Mouse (Mus musculus): ENCODE results near the gene Fam207a.

Gene Fam207a

DNA sequence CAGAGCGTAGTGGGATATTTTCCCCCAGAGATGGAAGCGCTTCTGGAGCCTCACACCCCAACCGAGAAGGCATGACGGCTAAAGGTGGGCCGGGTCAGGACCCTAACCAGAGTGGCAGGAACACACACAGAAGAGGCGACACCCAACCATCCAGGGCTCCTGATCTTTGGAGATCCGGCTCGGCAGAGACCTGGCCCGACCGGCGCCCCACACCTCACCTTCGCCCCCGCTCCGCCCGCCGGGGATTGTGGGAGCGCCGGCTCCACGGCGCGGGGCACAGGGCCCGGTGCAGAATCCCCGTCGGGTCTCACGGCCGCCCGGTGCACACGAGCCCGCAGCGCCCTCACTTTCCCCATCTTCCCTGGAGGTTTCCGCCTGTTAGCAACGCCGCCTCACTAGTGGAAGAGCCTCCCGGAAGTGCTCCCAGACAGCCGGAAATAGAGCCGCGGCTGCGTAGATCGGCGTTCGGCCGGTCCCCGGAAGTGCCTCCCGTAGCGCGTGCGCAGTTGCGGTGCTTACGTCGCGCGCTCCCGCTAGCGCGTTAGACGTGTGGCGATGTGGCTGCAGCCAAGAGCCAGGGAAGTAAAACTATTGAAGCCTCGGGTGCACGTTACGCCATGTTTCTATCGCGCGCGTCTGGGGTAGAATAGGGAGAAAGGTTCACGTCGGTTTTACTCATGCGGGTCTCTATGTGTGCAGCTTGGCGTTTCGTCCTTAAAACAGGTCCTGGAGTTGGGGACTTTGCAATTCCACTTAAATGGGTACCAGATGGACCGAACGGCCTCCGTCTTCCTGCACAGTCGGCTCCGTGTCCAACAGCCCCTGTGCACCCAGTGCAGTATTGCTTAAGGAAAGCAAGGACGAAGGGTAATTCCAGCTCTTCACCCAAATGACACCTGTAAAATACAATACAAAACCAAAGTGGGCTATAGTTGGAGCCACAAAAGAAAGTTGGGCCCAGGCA is at the start of gene Fam207a:
Fam207a (minus strand) TSS at position 401 of the 964 bp plus-strand sequence.
- peak; percentile 87 to 93 for DNase-seq (ENCODE audit: low spot score in 2 of 2)

- DNase-seq (ENCODE audit: low spot score in 2 of 2), result no peak
These were observed 49.4 kb upstream of the Fam207a start for GRCm38 (mm10) chr10:77565005-77565404.

DNA sequence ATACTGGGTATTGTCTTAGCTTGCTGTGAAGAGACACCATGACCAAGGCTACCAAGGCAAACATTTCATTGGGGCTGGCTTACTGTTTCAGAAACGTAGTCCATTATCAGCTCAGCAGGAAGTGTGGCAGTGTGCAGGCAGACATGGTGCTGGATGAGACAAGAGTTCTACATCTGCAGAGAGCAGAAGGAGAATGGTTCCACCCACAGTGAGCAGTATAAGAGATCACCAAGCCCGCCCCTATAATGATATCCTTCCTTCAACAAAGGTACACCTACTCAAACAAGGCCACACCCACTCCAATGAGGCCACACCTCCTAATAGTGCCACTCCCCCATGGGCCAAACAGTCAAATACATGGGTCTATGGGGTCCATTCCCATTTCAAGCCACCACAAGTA is 45.9 kb upstream of the Fam207a start:
- DNase-seq (ENCODE audit: low spot score in 2 of 2), result no peak

DNA sequence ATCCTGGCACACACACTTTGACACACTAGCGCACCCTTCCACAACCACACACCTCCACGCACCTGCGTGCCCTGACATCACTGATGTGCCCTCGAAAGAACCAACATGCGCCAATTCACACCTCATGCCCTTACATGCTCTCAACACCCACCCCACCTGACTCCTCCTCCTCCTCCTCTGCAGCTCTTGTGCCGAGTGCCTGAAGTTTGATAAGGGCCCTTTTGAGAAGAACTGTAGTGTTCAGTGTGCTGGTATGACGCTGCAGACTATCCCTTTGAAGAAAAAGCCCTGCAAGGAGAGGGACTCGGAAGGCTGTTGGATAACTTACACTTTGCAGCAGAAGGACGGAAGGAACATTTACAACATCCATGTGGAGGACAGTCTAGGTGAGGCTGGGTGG is 45.2 kb upstream of the Fam207a start:
- DNase-seq (ENCODE audit: low spot score in 2 of 2), result no peak

- no peak for DNase-seq (ENCODE audit: low spot score in 2 of 2)
These were observed 44.5 kb upstream of the Fam207a start for GRCm38 (mm10) chr10:77560090-77560489.

- no peak for DNase-seq (ENCODE audit: low spot score in 2 of 2)
These were observed 42.1 kb upstream of the Fam207a start for GRCm38 (mm10) chr10:77557641-77558040.

- no peak for DNase-seq (ENCODE audit: low spot score in 2 of 2)
These were observed 41.0 kb upstream of the Fam207a start for GRCm38 (mm10) chr10:77556631-77557030.

DNA sequence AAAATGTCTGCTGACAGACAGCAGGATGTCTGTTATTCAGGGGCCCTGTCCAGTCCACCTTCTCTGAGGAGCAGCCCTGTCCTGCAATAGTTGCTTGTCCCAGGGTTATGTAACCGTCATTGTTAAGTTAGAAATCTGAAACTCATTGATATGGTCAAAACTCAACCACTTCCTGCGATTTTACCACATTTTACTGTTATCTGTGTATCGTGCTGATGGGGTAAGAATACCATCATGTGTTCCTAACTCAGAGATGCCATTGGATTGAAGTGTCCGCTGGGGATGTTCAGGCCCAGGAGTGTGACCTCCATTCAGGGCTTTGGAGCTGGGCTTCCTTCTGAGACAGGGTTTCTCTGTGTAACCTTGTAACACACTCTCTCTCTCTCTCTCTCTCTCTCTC is 39.3 kb upstream of the Fam207a start:
- no peak for DNase-seq (ENCODE audit: low spot score in 2 of 2)

DNA sequence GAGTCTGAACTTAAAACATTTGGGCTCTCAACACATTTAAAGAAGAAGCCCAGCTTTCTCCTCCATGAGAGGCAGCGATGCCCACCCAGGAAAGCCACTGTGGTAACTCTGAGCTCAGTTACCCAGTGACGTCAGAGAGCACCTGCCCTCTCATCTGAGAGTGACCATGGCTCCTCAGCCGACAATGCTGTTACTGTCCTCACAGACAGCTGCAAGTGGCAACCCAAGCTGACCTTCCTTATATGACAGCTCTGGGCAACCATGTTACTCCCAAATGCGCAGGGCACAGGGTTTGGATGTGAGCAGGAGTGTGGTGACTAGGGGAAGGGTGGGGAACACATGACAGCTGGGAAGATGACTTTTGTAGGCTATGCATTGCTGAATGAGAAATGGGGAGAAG is 37.7 kb upstream of the Fam207a start:
- no peak for DNase-seq (ENCODE audit: low spot score in 2 of 2)

DNA sequence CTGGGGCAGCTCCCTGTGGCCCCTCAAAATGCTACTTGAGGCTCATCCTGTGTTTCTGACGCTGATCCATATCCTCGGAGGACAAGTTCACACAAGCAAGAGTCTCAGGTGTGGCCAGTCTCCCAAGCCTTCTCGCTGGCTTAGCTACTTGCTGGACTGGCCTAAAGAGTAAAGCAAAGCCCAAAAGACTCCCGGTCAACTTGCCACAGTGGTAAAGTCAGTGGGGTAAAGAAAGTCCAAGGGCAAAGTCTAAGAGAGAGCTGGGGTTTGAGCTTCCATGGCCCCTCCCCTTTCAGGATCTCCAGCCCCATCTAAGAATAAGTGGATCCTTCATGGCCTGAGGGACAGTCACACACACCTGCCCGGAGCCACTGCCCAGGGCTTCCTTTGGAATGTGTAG is 36.6 kb upstream of the Fam207a start:
- DNase-seq (ENCODE audit: low spot score in 2 of 2), result no peak

- peak in 1 of 2 experiments; percentile 31 for DNase-seq (ENCODE audit: low spot score in 2 of 2)
These were observed 35.3 kb upstream of the Fam207a start for GRCm38 (mm10) chr10:77550874-77551273.

DNA sequence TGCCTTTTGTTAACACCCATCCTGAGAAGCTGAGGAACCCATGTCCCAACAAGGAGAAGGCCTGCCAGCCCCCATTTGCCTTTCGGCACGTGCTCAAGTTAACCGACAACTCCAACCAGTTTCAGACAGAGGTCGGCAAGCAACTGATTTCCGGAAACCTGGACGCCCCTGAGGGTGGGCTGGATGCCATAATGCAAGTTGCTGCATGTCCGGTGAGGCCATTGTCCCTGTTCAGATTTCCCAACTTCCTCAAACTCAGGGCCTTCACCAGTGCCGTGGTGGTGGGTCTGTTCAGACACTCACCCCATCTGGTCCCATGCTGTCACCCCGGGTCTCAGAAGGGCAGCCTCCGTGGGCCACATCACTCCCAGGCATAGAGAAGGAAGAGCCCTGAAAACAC is 33.0 kb upstream of the Fam207a start:
- no peak for DNase-seq (ENCODE audit: low spot score in 2 of 2)

- peak; percentile 28 to 84 for DNase-seq (ENCODE audit: low spot score in 2 of 2)
These were observed 29.3 kb upstream of the Fam207a start for GRCm38 (mm10) chr10:77544916-77545315.

- DNase-seq (ENCODE audit: low spot score in 2 of 2), result no peak
These were observed 27.6 kb upstream of the Fam207a start for GRCm38 (mm10) chr10:77543226-77543625.

- DNase-seq (ENCODE audit: low spot score in 2 of 2), result no peak
These were observed 26.5 kb upstream of the Fam207a start for GRCm38 (mm10) chr10:77541864-77542666.

DNA sequence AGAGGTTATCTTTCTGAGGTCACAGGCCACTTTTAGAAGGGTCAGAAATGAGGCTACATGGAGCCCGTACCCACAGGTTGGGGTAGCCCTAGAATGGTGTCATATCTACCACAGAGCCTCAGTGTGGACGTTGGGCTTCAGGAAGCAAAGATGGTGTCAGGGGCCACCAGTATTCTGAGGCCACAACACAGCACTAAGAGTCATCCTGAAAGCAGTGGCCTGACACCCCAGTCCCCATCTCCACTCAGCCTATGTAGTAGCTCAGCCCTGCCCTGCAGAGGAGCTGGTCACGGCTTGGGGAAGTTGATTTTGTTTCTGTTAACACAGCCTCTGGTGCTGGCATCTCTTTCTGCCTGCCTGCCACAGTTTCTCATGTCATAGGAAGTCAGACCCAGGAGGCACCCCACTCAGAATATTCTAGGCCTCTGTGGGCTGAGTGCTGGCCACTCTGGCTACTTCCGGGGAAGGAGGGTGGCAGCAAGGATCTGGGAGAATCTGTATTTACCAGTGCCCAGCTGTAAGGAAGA is 25.1 kb upstream of the Fam207a start:
- DNase-seq (ENCODE audit: low spot score in 2 of 2), result no peak

DNA sequence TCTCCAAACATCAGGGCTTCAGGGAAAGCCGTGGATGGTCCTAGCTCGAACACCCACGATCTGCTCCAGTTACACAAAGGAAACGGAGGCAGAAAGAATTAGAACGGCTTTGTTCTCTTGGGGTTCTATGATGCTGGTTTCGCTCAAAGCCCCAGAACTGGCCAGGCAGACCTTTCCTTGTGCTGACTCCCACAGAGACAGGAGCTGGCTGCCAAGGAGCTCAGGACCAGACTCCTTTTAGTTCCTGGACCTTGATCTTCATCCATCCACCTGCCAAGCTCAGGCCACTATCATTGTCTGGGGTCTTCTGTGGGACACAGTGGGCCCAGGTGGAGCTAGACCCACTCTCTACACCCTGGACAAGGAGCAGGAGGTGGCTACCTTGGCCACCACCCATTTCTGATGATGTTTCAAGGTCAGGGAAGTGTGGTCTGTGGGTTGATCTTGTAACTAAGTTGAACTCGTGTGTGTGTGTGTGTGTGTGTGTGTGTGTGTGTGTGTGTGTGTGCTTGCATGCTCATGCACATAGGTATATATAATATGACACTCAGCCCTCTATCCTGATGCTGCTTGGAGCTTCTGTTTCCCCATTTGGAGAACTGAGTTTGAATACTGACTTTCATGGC is 23.8 kb upstream of the Fam207a start:
- DNase-seq (ENCODE audit: low spot score in 2 of 2), result no peak

GRCm38 (mm10) chr10:77537215-77538209 is 21.9 kb upstream of the Fam207a start:
- no peak for DNase-seq (ENCODE audit: low spot score in 2 of 2)

GRCm38 (mm10) chr10:77536727-77537126 is 21.1 kb upstream of the Fam207a start:
- no peak for DNase-seq (ENCODE audit: low spot score in 2 of 2)

DNA sequence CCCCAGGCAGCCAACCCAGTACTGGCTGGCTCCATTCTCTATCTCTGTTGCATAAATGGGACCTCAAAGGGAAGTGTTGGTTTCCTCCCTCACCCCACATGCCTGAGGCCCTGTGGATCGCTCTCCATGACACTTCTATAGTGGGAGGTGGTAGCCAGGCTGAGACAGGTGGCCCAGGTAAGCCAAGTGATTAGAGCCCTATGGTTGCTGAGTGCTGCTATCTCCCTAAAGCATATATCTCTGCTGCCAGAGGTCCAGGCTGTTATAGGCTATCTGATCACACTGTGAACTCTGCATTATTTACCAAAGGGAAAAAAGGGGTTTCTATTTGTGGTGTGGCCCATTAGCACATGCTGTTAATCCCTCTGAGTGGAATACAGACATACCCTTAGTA is 16.4 kb upstream of the Fam207a start:
- no peak for DNase-seq (ENCODE audit: low spot score in 2 of 2)

Measured in left cerebral cortex, adult 9 months (tissue).